Mouse (Mus musculus): ENCODE measurements around the gene St6gal2. TPM values are rescaled to one million over a fixed set of nuclear protein-coding genes. Genes with fewer than 3 reads are reported as not detected.

St6gal2 gene
- polyA plus RNA-seq, 1 experiment: not detected

GRCm38 (mm10) chr17:55561774-55562173 is 116.6 kb downstream of the St6gal2 start:
- no peak overlapping the region for H3K27ac ChIP-seq (ENCODE audit: control insufficient read depth, insufficient read depth, low read depth, low read length, poor library complexity)
- no peak overlapping the region for H3K4me3 ChIP-seq (replicated peaks; ENCODE audit: control insufficient read depth, low read depth, low read length)
- H3K4me1 ChIP-seq (ENCODE audit: control insufficient read depth, insufficient read depth, low read length): no peaks in the 10 kb centered on the region
- WGBS: 55% methylated on average over 2 of the region's 2 CpGs
- TF ChIP-seq POLR2A (IDR thresholded peaks at IDR 0.05; ENCODE audit: borderline replicate concordance, control insufficient read depth, low read depth, low read length) (no peak), CTCF (IDR thresholded peaks at IDR 0.05; ENCODE audit: control insufficient read depth, insufficient read depth, low read length) (no peak)

Other genes with a start within 250 kb of the St6gal2 start
- not detected in 2 replicates for gene Vmn2r118, start 179.8 kb downstream of the St6gal2 start, polyA plus RNA-seq (2011; ENCODE audit: insufficient read depth, insufficient read length, low replicate concordance, missing spikeins)

All from bone marrow, adult 2 months (tissue).